Mouse (Mus musculus): Measurements from ENCODE around the gene Cep55. TPM values are rescaled to one million over a fixed set of nuclear protein-coding genes. Genes with fewer than 3 reads are reported as not detected.

Cep55 gene
- polyA plus RNA-seq, 1 experiment from 2014 or later, result 31.8 TPM

Other genes starting within 250 kb of the Cep55 start
- 4.0 and 4.6 TPM in 2 replicates for gene Myof, start 11.4 kb upstream of the Cep55 start, polyA plus RNA-seq (2016; fragmentation: Nextera tagmentation; extraction: Ambion mirVana)
- gene Ffar4, start 42.1 kb downstream of the Cep55 start, polyA plus RNA-seq (2016; fragmentation: Nextera tagmentation; extraction: Ambion mirVana), result 0.14 and 1.5 TPM in 2 replicates
- 9.0 and 226 TPM in 2 replicates for gene Rbp4, start 70.3 kb downstream of the Cep55 start, polyA plus RNA-seq (2016; fragmentation: Nextera tagmentation; extraction: Ambion mirVana)
- 0.30 TPM in 1 of 2 replicates, not detected in the other for gene Pde6c, start 77.8 kb downstream of the Cep55 start, polyA plus RNA-seq (2016; fragmentation: Nextera tagmentation; extraction: Ambion mirVana)
- 32.2 and 39.7 TPM in 2 replicates for gene Fra10ac1, start 169.1 kb downstream of the Cep55 start, polyA plus RNA-seq (2016; fragmentation: Nextera tagmentation; extraction: Ambion mirVana)
- gene Lgi1, start 209.5 kb downstream of the Cep55 start, polyA plus RNA-seq (2016; fragmentation: Nextera tagmentation; extraction: Ambion mirVana), result 0.16 and 0.38 TPM in 2 replicates